Mouse (Mus musculus) C2C12 (cell line): Measurements from ENCODE around the gene Ccdc180. TPM values are rescaled to one million over a fixed set of nuclear protein-coding genes. Genes with fewer than 3 reads are reported as not detected.

Experiments
- H3K27me3 ChIP-seq: one replicate; pipeline ENCODE4 v1.6.1; 2011; ENCODE audit not compliant: control insufficient read depth, insufficient read depth, insufficient read length
- H3K36me3 ChIP-seq: one replicate; pipeline ENCODE4 v1.6.1; 2011; ENCODE audit not compliant: control insufficient read depth, insufficient read depth
- H3K4me3 ChIP-seq: one replicate; pipeline ENCODE4 v1.5.1; 2011; ENCODE audit warnings: mild to moderate bottlenecking, control low read depth; ENCODE audit not compliant: poor library complexity, insufficient read depth, severe bottlenecking
- H3K79me2 ChIP-seq: one replicate; pipeline ENCODE4 v1.6.1; 2011; ENCODE audit not compliant: control insufficient read depth, insufficient read depth
- H3K79me3 ChIP-seq: one replicate; pipeline ENCODE4 v1.6.1; 2011; ENCODE audit warnings: low read depth, control low read depth
- H3ac ChIP-seq: one replicate; pipeline ENCODE3; 2011; ENCODE audit warnings: low read depth; ENCODE audit not compliant: control insufficient read depth, insufficient read length
- CEBPB ChIP-seq: IDR thresholded peaks from one replicate; pipeline ENCODE4 v1.6.1; 2011; ENCODE audit warnings: low read depth, mild to moderate bottlenecking, control low read depth, moderate library complexity
- CTCF ChIP-seq: IDR thresholded peaks from one replicate; pipeline ENCODE4 v1.5.1; 2011; ENCODE audit not compliant: control insufficient read depth, insufficient read depth, insufficient read length
- FOSL1 ChIP-seq: IDR thresholded peaks from one replicate; pipeline ENCODE4 v1.8.0; 2011; ENCODE audit warnings: mild to moderate bottlenecking, low read length; ENCODE audit not compliant: poor library complexity, insufficient read depth, severe bottlenecking
- MAX ChIP-seq: IDR thresholded peaks from one replicate; pipeline ENCODE4 v1.6.1; 2011; ENCODE audit warnings: mild to moderate bottlenecking, control low read depth
- MYOD1 ChIP-seq: IDR thresholded peaks from one replicate; pipeline ENCODE4 v1.6.1; 2011; ENCODE audit warnings: low read depth; ENCODE audit not compliant: control insufficient read depth, insufficient read length
- MYOG ChIP-seq: IDR thresholded peaks from one replicate; pipeline ENCODE4 v1.6.1; 2011; ENCODE audit not compliant: control insufficient read depth, insufficient read length; ENCODE audit errors: extremely low read depth
- USF1 ChIP-seq: IDR thresholded peaks from one replicate; pipeline ENCODE4 v1.6.1; 2011; ENCODE audit warnings: low read depth, mild to moderate bottlenecking, control low read depth, moderate library complexity
- polyA plus RNA-seq: library from polyadenylated mRNA; unstranded; fragments of >200 nt; fragmentation: generic; extraction: Trizol; gene quantifications from one replicate; pipeline ENCODE4 v1.2.1, GENCODE M21; 2012; ENCODE audit warnings: missing spikeins

Ccdc180 gene
- polyA plus RNA-seq, 1 experiment, result 0.08 TPM

- TF ChIP-seq MYOG, result no peak
- TF ChIP-seq MAX, result no peak
- TF ChIP-seq USF1, result no peak
- TF ChIP-seq CTCF, result no peak
- TF ChIP-seq CEBPB, result no peak
- TF ChIP-seq MYOD1, result no peak
- TF ChIP-seq FOSL1, result no peak
- Histone ChIP-seq H3ac (no peak overlapping the region), H3K79me2 (no peaks in the 10 kb centered on the region), H3K27me3 (peaks cover 42% of the 10 kb centered on the region), H3K36me3 (no peaks in the 10 kb centered on the region), H3K4me3 (no peak overlapping the region), H3K79me3 (no peaks in the 10 kb centered on the region)
These were observed 27.0 kb downstream of the Ccdc180 start for GRCm38 (mm10) chr4:45917091-45917490.

DNA sequence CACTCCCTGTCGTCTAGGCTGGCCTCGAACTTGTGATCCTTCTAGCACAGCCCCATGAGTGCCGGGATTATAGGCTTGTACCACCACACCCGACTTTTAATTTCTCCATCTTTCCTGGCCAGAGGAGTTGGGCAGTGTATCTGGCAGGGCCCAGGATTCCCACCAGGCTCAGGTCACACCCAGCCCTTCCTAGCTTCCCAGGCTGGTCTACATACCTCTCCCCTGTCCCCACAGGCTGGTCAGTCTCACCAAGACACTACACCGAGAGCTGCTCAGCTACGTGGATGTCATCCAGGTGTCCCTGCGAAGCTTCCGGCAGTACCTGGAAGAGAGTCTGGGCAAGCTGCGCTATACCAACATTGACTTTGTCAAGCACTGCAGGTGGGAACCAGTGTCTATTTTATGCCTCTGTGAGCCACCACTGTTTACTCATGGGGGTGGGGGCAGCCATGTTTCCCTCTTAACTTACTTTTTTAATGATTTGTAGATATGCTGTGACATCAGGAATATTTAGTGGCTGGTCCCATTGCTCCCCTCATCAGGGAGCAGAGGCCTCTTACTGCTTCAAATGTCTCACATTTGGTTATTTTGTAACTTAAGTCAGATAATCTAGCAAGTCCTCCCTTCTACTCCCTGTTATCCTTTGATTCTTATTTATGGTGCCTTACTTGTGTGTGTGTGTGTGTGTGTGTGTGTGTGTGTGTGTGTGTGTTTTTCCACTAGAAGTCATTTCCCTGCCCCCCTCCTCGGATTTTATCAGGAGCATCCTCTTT, 31.7 kb downstream of the Ccdc180 start:
- Histone ChIP-seq H3K36me3 (no peaks in the 10 kb centered on the region), H3ac (no peak overlapping the region), H3K79me3 (no peaks in the 10 kb centered on the region), H3K27me3 (peaks cover 53% of the 10 kb centered on the region), H3K79me2 (no peaks in the 10 kb centered on the region), H3K4me3 (no peak overlapping the region)
- TF ChIP-seq CTCF, result no peak
- TF ChIP-seq MYOD1, result no peak

DNA sequence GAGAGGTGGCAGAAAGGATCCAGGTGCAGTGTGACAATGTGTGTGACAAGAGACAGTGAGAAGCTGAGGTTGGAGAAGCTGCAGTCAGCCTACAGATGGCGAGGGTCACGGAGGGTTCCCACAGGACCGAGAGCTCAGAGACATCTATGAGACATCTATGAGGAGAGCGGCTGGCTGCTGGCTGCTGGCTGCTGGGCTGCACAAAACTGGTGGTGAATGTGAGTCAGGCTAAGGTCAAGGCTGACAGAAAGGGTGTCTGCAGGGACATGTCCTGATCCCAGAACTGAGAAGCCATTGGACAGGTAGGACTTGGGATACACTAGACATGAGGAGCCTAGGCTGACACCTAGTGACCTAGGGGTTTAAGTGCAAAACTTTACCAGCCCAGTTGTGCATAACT, 33.9 kb downstream of the Ccdc180 start:
- Histone ChIP-seq H3K79me2 (no peaks in the 10 kb centered on the region), H3ac (no peak overlapping the region), H3K4me3 (no peak overlapping the region), H3K27me3 (peaks cover 57% of the 10 kb centered on the region), H3K36me3 (no peaks in the 10 kb centered on the region), H3K79me3 (no peaks in the 10 kb centered on the region)
- TF ChIP-seq CTCF, result no peak
- no peak for TF ChIP-seq MAX
- TF ChIP-seq MYOD1, result no peak
- no peak for TF ChIP-seq USF1
- TF ChIP-seq FOSL1, result no peak
- no peak for TF ChIP-seq CEBPB
- TF ChIP-seq MYOG, result no peak

DNA sequence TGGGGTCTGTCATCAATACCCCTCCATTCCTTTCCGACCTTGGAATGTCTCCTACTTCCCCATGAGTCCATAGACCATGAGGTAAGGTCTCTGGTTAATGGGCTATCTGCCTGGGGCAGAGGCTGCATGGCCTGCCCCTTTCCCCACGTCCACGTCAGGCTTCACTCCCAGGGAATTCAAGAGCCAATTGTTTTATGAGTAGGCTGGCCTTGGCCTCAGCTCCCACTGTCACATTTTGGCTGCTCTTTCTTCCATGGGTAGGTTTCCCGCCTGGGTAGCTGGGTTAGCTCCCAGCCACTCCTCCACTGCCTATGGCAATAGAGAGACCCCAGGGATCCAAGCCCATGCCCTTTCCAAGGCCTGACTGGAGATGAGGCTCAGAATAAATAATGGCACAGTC, 38.5 kb downstream of the Ccdc180 start:
- no peak overlapping the region for H3ac ChIP-seq
- no peak overlapping the region for H3K4me3 ChIP-seq
- peaks cover 74% of the 10 kb centered on the region for H3K27me3 ChIP-seq
- H3K79me2 ChIP-seq, result no peaks in the 10 kb centered on the region
- no peaks in the 10 kb centered on the region for H3K79me3 ChIP-seq
- no peak for TF ChIP-seq FOSL1
- TF ChIP-seq USF1, result no peak
- TF ChIP-seq MAX, result no peak
- no peaks in the 10 kb centered on the region for H3K36me3 ChIP-seq

DNA sequence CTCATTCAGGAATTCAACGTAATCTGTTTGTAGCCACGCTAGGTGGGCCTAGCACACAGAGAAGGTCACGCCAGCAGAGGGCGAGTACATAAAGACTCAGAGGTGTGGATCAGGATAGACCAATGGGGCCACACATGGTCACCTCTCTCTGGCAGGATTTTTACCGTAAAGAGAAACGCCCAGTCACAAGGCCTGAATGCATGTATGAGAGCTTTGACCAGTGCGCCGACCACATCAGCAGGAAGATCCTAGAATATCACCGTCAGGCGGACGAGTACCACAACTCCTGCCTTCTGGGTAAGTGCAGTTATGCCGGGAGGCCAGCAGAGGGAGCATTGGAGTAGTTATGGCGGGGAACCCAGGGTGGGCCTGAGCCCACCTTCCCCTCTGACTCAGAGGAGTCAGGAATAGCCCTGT, 51.5 kb downstream of the Ccdc180 start:
- no peak for TF ChIP-seq MYOD1
- TF ChIP-seq CTCF, result peak; percentile 86
- no peak overlapping the region for H3K4me3 ChIP-seq
- no peaks in the 10 kb centered on the region for H3K79me3 ChIP-seq
- no peaks in the 10 kb centered on the region for H3K79me2 ChIP-seq
- no peaks in the 10 kb centered on the region for H3K27me3 ChIP-seq
- no peaks in the 10 kb centered on the region for H3K36me3 ChIP-seq
- H3ac ChIP-seq, result no peak overlapping the region

GRCm38 (mm10) chr4:45947729-45948128, 57.6 kb downstream of the Ccdc180 start:
- no peaks in the 10 kb centered on the region for H3K27me3 ChIP-seq
- no peak overlapping the region for H3ac ChIP-seq
- no peaks in the 10 kb centered on the region for H3K36me3 ChIP-seq
- no peak overlapping the region for H3K4me3 ChIP-seq
- no peaks in the 10 kb centered on the region for H3K79me2 ChIP-seq
- TF ChIP-seq FOSL1 (no peak), USF1 (no peak), MAX (no peak), MYOD1 (no peak), MYOG (no peak), CEBPB (no peak), CTCF (no peak)
- H3K79me3 ChIP-seq, result no peaks in the 10 kb centered on the region
